Mouse (Mus musculus) bone marrow, adult 2 months (tissue): ENCODE measurements around the gene Kcnh1. TPM values are rescaled to one million over a fixed set of nuclear protein-coding genes. Genes with fewer than 3 reads are reported as not detected.

Source experiments
- H3K27ac ChIP-seq: fragments of 200-500 bp; 2 replicates; pipeline ENCODE4 v1.5.1; 2012; ENCODE audit warnings: low read depth, mild to moderate bottlenecking, control low read depth, inconsistent platforms, low read length; ENCODE audit not compliant: control insufficient read depth, poor library complexity, insufficient read depth
- H3K4me1 ChIP-seq: fragments of 200-500 bp; 2 replicates; pipeline ENCODE4 v1.6.1; 2011; ENCODE audit warnings: low read length; ENCODE audit not compliant: control insufficient read depth, insufficient read depth
- H3K4me3 ChIP-seq: fragments of 200-500 bp; replicated peaks from 2 replicates; pipeline ENCODE3; 2011; ENCODE audit warnings: mild to moderate bottlenecking, low read depth, low read length, control low read depth; ENCODE audit not compliant: control insufficient read depth
- CTCF ChIP-seq: fragments of 200-500 bp; IDR thresholded peaks from 2 replicates; pipeline ENCODE4 v1.5.1; 2011; ENCODE audit warnings: low read length, control low read depth; ENCODE audit not compliant: control insufficient read depth, insufficient read depth
- POLR2A ChIP-seq: fragments of 200-500 bp; IDR thresholded peaks from 2 replicates; pipeline ENCODE4 v1.6.1; 2011; ENCODE audit warnings: low read depth, mild to moderate bottlenecking, control low read depth, low read length, borderline replicate concordance; ENCODE audit not compliant: control insufficient read depth
- WGBS: fragments of 180-500 bp; shearing (Covaris S2); methylation state at CpG from one replicate; pipeline ENCODE4 v1.1.7; 2018; 5-methylcytosine and 5-hydroxymethylcytosine counted together
- polyA plus RNA-seq: library from polyadenylated mRNA; stranded (reverse); fragments of >200 nt; gene quantifications from 2 replicates; pipeline ENCODE4 v1.2.4, GENCODE M21; 2011; ENCODE audit warnings: low replicate concordance; ENCODE audit not compliant: missing spikeins, insufficient read depth, insufficient read length

Kcnh1 gene
- polyA plus RNA-seq, 1 experiment: 0.27 TPM

- whole genome bisulfite sequencing: 81% methylated on average over 2 of the region's 2 CpGs
- H3K27ac ChIP-seq: no peak overlapping the region
- no peak overlapping the region for H3K4me3 ChIP-seq
- no peaks in the 10 kb centered on the region for H3K4me1 ChIP-seq
- no peak for TF ChIP-seq POLR2A
- no peak for TF ChIP-seq CTCF
Observed at GRCm38 (mm10) chr1:192542093-192542492, 351.5 kb downstream of the Kcnh1 start.

DNA sequence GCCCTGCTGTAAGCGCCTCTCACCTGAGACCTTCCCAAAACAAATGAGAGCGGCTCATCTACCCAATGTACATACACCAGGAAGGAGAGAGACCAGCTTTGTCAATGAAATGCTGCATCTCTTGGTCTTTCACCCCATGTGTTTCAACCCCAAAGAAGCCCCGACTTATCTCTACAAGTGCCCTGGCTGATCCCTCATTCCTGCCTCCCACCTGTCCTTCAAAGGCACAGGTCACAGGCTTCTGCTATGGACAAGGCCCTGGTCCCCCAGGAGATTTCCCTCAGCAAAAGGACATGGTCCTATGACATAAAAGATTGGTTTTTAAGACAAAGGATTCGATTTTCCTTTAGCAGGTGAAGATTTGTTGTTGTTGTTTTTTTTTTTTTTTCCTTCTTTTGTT, 353.1 kb downstream of the Kcnh1 start:
- H3K27ac ChIP-seq: no peak overlapping the region
- WGBS: 68% methylated on average over 4 of the region's 4 CpGs
- TF ChIP-seq POLR2A: no peak
- TF ChIP-seq CTCF: no peak
- H3K4me1 ChIP-seq: no peaks in the 10 kb centered on the region
- no peak overlapping the region for H3K4me3 ChIP-seq

GRCm38 (mm10) chr1:192544091-192544490, 353.5 kb downstream of the Kcnh1 start:
- no peak overlapping the region for H3K4me3 ChIP-seq
- H3K27ac ChIP-seq: no peak overlapping the region
- no peak for TF ChIP-seq POLR2A
- TF ChIP-seq CTCF: no peak
- H3K4me1 ChIP-seq: no peaks in the 10 kb centered on the region
- WGBS: 75% methylated on average over 9 of the region's 9 CpGs

DNA sequence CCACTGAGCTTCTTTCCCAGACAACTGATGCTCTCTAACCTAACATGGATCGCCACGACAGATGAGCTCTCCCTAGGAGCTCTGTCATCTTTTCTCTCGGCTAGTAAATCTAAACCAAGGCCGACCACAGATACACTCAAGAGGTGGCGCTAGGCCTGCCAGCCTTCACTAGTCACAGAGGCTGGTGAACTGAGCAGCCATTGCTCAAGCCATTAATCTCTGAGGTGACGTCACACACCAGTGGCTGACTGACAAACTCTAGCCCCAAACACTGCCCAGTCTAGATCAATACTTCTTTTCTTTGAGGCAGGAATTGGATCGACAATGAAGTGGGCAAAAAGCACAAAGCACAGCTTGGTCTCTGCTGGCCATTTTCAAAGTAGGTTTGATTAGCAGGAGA, 354.3 kb downstream of the Kcnh1 start:
- 85% methylated on average over 7 of the region's 7 CpGs for whole genome bisulfite sequencing
- Histone ChIP-seq H3K4me1 (no peaks in the 10 kb centered on the region), H3K4me3 (no peak overlapping the region), H3K27ac (no peak overlapping the region)
- no peak for TF ChIP-seq POLR2A
- no peak for TF ChIP-seq CTCF

DNA sequence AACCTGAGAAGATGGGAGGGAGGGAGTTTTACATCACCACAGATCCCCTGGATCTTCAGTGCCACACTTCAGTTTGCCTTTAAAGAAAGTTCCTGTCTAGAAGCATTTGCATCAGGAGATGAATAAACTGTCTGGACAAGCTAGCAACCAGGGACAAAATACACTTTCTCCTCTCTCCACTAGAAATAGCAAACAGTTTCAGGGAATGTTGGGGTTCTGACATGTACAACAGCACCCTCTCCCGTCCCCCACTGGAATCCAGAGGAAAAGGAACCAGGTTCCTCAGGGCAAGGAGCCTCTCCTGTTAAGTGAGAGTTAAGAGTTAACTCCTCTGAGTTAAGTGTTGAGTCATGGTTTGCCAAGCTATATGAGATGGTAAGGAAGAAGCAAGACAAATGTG, 356.3 kb downstream of the Kcnh1 start:
- TF ChIP-seq CTCF (no peak), POLR2A (no peak)
- Histone ChIP-seq H3K4me3 (no peak overlapping the region), H3K4me1 (no peaks in the 10 kb centered on the region), H3K27ac (no peak overlapping the region)
- WGBS: 70% methylated on average over 1 of the region's 1 CpGs

- TF ChIP-seq CTCF (no peak), POLR2A (no peak)
- Histone ChIP-seq H3K27ac (no peak overlapping the region), H3K4me1 (no peaks in the 10 kb centered on the region), H3K4me3 (no peak overlapping the region)
- WGBS: 79% methylated on average over 3 of the region's 3 CpGs
Observed at GRCm38 (mm10) chr1:192550561-192550960, 360.0 kb downstream of the Kcnh1 start.

DNA sequence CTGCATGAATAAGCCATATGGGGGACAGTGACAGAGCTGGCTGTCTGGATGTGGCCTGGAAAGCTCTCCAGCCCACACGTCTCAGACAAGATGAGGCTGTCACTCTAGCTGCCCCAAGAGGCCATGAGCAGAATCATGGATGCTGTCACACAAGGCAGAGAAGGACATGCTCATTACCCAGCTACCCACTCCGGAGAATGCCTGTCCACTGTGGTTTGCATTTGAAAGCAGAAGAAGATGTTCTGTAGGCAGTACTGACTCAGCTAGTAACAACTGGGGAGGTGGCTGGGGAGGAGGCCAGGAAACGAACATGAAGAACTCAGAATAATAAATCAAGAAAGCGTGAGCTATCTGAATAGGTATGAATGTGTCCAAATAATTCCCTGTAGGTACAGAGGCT, 364.9 kb downstream of the Kcnh1 start:
- TF ChIP-seq CTCF (no peak), POLR2A (no peak)
- WGBS: 75% methylated on average over 4 of the region's 4 CpGs
- H3K27ac ChIP-seq: no peak overlapping the region

DNA sequence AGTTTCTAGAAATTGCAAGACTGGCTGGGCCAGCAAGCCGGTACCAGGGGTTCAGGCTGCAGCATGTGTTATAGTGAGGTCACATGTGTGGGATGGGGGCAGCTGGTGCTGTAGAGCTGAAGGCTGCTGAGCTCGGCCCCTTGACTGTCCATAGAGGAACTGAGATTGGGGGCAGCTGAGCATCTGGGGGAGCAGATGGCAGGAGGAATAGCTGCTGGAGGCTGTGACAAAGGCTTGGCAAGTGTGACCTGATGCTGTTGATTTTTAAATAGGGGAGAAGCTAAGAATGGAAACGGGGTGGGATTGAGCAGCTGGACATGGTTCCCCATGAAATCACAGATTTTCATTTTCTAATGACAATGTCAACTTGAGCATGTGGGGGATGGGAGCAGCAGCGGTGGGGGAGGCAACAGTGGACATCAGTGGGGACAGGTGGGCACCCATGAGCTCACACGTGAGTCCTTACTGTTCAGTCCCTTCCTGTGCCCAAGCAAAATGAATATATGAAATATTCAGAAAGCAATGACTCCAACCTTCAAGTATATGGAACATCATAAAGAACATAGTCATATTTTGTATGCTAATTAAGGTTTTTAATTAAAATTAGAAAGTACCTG, 367.5 kb downstream of the Kcnh1 start:
- Histone ChIP-seq H3K27ac (no peak overlapping the region), H3K4me3 (no peak overlapping the region), H3K4me1 (no peaks in the 10 kb centered on the region)
- WGBS: 66% methylated on average over 5 of the region's 5 CpGs
- TF ChIP-seq CTCF: no peak
- TF ChIP-seq POLR2A: no peak

More for the DNA sequence above, 364.9 kb downstream of the Kcnh1 start:
- Histone ChIP-seq H3K4me1 (no peaks in the 10 kb centered on the region), H3K4me3 (no peak overlapping the region)

DNA sequence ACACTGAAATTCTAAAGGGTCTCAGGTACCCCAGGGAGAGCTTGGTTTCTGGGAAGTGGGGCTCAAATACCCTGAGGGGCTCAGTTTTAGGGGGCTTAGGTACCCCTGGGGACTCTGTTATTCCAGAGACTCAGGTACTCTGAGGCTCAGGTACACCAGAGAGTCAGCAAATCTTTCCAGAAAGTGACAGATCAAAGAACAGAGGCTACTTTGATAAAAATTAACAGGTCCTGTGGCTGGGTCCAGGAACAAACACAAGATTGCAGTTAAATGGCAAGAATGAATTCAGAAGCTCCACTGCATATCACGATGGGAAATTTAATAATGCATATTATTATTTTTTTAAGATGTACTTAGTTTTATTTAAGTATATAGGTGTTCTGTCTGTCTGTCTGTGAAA, 368.8 kb downstream of the Kcnh1 start:
- Histone ChIP-seq H3K27ac (no peak overlapping the region), H3K4me3 (no peak overlapping the region), H3K4me1 (no peaks in the 10 kb centered on the region)
- no peak for TF ChIP-seq POLR2A
- no peak for TF ChIP-seq CTCF
- 76% methylated on average over 1 of the region's 1 CpGs for WGBS

Other genes with a start within 250 kb of the Kcnh1 start
- not detected in 2 replicates for gene Rd3, start 213.4 kb upstream of the Kcnh1 start, polyA plus RNA-seq
- 12.7 and 35.4 TPM in 2 replicates for gene Traf5, start 98.2 kb upstream of the Kcnh1 start, polyA plus RNA-seq
- 8.3 and 20.0 TPM in 2 replicates for gene Rcor3, start 52.7 kb upstream of the Kcnh1 start, polyA plus RNA-seq